Mouse (Mus musculus): ENCODE measurements at regions not wholly inside any gene's neighbourhood (a gene's known extent, or its start where the extent isn't known, plus 50 kb on each side); places are given as distances from the start of the nearest gene placed in this dataset.

DNA sequence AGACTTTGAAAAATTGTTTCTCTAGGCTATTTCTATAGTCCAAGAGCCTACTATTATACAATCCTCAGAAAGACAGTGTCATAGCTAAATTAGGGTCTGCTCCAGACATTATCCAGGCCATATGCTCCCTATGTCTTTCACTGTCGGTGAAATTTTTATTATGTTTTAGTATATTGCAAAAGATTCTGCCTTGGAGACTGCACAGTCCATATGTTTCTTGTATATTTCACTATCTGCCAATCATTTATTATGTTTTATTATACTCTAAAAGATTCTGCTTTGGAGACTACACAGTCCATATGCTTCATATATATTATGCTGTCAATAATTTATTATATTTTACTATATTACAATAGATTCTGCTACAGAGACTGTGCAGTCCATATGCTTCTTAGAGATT, 564.3 kb upstream of the 4931417E11Rik start:
- TF ChIP-seq CTCF (IDR thresholded peaks at IDR 0.05; ENCODE audit: borderline replicate concordance, extremely low read depth, insufficient read depth, insufficient read length) (no peak), POLR2A (IDR thresholded peaks at IDR 0.05; ENCODE audit: borderline replicate concordance, extremely low read depth, insufficient read depth, insufficient read length, poor library complexity, severe bottlenecking) (no peak)
- DNase-seq (ENCODE audit: low read depth): peak; percentile 26

- peak; percentile 58 for DNase-seq (ENCODE audit: low read depth)
- TF ChIP-seq POLR2A (IDR thresholded peaks at IDR 0.05; ENCODE audit: borderline replicate concordance, extremely low read depth, insufficient read depth, insufficient read length, poor library complexity, severe bottlenecking): no peak
- TF ChIP-seq CTCF (IDR thresholded peaks at IDR 0.05; ENCODE audit: borderline replicate concordance, extremely low read depth, insufficient read depth, insufficient read length): no peak
Observed at GRCm38 (mm10) chr6:74017107-74017506, 547.6 kb upstream of the 4931417E11Rik start.

GRCm38 (mm10) chr6:73981742-73982141, 512.3 kb upstream of the 4931417E11Rik start:
- no peak for TF ChIP-seq CTCF (IDR thresholded peaks at IDR 0.05; ENCODE audit: borderline replicate concordance, extremely low read depth, insufficient read depth, insufficient read length)
- no peak for TF ChIP-seq POLR2A (IDR thresholded peaks at IDR 0.05; ENCODE audit: borderline replicate concordance, extremely low read depth, insufficient read depth, insufficient read length, poor library complexity, severe bottlenecking)
- DNase-seq (ENCODE audit: low read depth): peak; percentile 63

DNA sequence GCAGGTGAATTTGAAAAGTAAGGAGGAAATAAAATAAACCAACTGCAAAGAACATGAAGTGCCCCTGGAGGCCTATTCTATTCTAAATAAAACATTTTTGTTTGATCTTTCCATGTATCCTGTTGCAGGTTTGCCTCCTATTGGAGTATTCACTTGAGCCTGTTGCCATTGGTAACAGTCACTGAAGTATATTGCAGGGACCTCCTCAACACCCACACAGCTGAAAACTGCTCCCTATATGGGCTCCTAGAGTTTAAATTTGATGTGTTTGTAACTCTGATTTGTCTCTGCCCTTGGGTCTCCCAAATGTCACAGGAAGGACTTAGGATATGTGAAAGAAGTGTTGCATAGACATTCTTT, 480.4 kb upstream of the 4931417E11Rik start:
- peak; percentile 51 for DNase-seq (ENCODE audit: low read depth)

DNA sequence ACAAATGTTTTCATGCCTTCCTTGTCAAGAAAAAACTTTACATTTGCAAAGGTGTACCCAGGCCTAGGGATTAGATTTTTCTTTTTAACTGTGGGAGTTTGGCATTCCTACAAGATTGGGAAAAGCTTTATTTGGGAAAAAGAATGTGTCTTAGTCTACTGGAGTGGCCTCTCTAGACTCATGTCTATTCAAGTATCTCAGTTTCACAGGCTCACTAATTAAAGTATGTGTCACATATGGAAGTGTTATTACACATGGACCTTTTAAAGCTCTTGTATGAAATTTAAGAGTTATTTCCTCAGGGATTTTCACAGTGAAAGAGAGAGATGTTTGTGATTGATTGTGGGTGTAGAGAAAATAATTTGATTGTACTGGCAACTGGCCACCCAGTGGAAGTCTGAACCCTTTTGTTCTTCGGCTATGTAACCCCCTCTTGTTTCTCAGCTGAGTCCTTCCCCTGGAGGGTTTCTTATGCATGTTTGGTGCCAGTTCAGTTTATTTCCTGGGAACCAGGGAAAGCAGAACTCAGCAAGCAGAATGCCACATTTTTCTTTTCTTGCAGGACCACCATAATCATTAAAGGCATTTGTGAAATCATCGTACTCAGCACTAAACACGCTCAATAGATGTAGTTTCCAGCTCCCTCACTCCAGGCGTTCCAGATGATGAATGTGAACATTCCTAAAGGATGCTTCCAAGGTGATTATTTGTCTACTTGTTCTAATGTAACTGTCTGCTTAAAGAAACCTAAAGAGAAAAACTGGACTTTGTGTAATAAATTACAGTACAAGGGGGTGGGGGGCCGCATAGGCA, 479.9 kb upstream of the 4931417E11Rik start:
- peak; percentile 75 for DNase-seq (ENCODE audit: low read depth)
- TF ChIP-seq CTCF (IDR thresholded peaks at IDR 0.05; ENCODE audit: borderline replicate concordance, extremely low read depth, insufficient read depth, insufficient read length): no peak
- TF ChIP-seq POLR2A (IDR thresholded peaks at IDR 0.05; ENCODE audit: borderline replicate concordance, extremely low read depth, insufficient read depth, insufficient read length, poor library complexity, severe bottlenecking): no peak

More for the DNA sequence above, 480.4 kb upstream of the 4931417E11Rik start:
- TF ChIP-seq POLR2A (IDR thresholded peaks at IDR 0.05; ENCODE audit: borderline replicate concordance, extremely low read depth, insufficient read depth, insufficient read length, poor library complexity, severe bottlenecking): no peak
- no peak for TF ChIP-seq CTCF (IDR thresholded peaks at IDR 0.05; ENCODE audit: borderline replicate concordance, extremely low read depth, insufficient read depth, insufficient read length)

- peak; percentile 87 for DNase-seq (ENCODE audit: low read depth)
Observed at GRCm38 (mm10) chr6:73913426-73914404, 444.2 kb upstream of the 4931417E11Rik start.

DNA sequence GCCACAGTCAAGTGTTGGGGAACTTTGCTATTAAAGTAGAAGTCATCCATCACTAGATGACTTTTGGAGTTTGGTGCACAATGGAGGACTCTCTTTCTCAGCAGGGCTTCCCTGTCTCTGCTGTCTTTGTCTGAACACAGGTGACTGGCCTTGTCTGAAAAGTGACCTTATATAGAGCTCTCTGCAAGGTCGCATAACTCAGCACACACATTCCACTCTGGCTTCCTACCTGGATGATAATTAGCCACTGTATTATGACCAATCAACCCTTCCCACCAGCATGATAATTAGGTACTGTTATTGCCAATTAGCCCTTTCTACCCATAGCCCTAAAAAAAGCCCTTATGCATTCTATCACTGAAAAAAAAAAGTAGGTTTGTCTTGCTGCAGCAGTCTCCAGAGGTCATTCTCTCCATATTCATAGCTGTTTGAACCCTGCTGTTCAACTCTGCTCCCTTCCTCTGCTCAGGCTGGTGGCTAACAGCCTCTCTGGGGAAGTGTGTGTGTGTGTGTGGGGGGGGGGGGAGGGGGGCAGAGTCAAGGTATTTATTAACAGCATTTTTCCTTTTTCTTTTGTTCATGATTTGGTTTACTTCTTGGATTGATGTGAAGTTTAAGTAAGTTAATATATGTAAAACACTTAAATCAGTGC, 419.8 kb upstream of the 4931417E11Rik start:
- DNase-seq (ENCODE audit: low read depth): peak; percentile 21
- TF ChIP-seq CTCF (IDR thresholded peaks at IDR 0.05; ENCODE audit: borderline replicate concordance, extremely low read depth, insufficient read depth, insufficient read length) (no peak), POLR2A (IDR thresholded peaks at IDR 0.05; ENCODE audit: borderline replicate concordance, extremely low read depth, insufficient read depth, insufficient read length, poor library complexity, severe bottlenecking) (no peak)

More at GRCm38 (mm10) chr6:73913426-73914404, 444.2 kb upstream of the 4931417E11Rik start:
- TF ChIP-seq POLR2A (IDR thresholded peaks at IDR 0.05; ENCODE audit: borderline replicate concordance, extremely low read depth, insufficient read depth, insufficient read length, poor library complexity, severe bottlenecking): no peak
- TF ChIP-seq CTCF (IDR thresholded peaks at IDR 0.05; ENCODE audit: borderline replicate concordance, extremely low read depth, insufficient read depth, insufficient read length): no peak

DNA sequence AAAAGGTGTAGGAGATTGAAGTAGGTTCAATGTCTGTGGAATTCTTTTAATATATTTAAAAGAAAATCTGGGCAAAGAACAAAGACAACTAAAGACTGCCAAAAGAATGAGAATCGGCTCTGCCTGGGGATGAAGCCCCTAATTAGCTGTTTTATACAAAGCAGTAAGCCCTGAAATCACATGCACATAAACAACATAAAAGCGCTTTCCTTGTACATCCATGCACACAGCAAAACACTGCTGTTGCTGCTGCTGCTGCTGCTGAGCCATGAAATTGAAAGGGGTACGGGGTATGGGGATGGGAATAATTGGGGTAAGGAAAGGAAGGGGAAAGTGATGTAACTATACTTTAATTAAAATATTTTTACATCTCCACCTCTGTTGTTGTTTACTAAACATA, 409.2 kb upstream of the 4931417E11Rik start:
- DNase-seq (ENCODE audit: low read depth): peak; percentile 56
- TF ChIP-seq CTCF (IDR thresholded peaks at IDR 0.05; ENCODE audit: borderline replicate concordance, extremely low read depth, insufficient read depth, insufficient read length): no peak
- TF ChIP-seq POLR2A (IDR thresholded peaks at IDR 0.05; ENCODE audit: borderline replicate concordance, extremely low read depth, insufficient read depth, insufficient read length, poor library complexity, severe bottlenecking): no peak

DNA sequence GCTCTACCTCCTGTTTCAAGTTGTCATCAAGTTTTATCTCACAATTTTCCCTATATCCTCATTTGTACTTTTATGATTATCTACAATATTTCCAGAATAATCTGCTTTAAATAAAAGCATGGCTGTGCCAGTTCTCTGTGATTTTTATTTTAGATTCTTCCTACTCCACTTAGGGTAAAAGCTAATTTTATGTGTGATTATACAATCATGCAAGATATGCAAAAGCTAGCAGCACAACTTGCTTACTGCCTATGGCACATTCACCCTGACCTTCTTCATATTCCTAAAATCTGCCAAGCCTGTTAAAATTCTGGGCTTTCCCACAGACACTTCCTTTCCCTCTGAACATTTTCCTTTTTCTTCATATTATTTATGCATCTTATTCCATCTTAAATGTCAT, 399.2 kb upstream of the 4931417E11Rik start:
- no peak for DNase-seq (ENCODE audit: low read depth)
- no peak for TF ChIP-seq CTCF (IDR thresholded peaks at IDR 0.05; ENCODE audit: borderline replicate concordance, extremely low read depth, insufficient read depth, insufficient read length)
- TF ChIP-seq POLR2A (IDR thresholded peaks at IDR 0.05; ENCODE audit: borderline replicate concordance, extremely low read depth, insufficient read depth, insufficient read length, poor library complexity, severe bottlenecking): no peak
